Mouse (Mus musculus): ENCODE data around the gene Osbpl6. TPM values are rescaled to one million over a fixed set of nuclear protein-coding genes. Genes with fewer than 3 reads are reported as not detected.
A peak's percentile ranks its signal among the peaks of the same experiment; 100 is the strongest.

The Osbpl6 gene
- polyA plus RNA-seq, 1 experiment from 2014 or later = 24.6 TPM

GRCm38 (mm10) chr2:76386531-76386930 lies 19.8 kb upstream of the Osbpl6 start:
- Histone ChIP-seq H3K9ac (replicated peaks) (no peak overlapping the region), H3K4me2 (replicated peaks) (no peak overlapping the region), H3K27me3 (no peaks in the 10 kb centered on the region), H3K4me3 (no peak overlapping the region), H3K4me1 (no peaks in the 10 kb centered on the region), H3K36me3 (peaks cover 23% of the 10 kb centered on the region), H3K9me3 (no peaks in the 10 kb centered on the region), H3K27ac (replicated peaks) (no peak overlapping the region)
- no peak for ATAC-seq (replicated peaks)

- no peak for ATAC-seq (replicated peaks)
- H3K9me3 ChIP-seq = no peaks in the 10 kb centered on the region
These were observed 6.1 kb upstream of the Osbpl6 start for GRCm38 (mm10) chr2:76400178-76400577.

GRCm38 (mm10) chr2:76405596-76406150 lies 635 bp upstream of the Osbpl6 start:
- peak overlapping the region; percentile 89 for H3K4me2 ChIP-seq (replicated peaks)
- peak overlapping the region; percentile 99 for H3K4me3 ChIP-seq
- H3K27me3 ChIP-seq = no peaks in the 10 kb centered on the region
- H3K4me1 ChIP-seq = peaks cover 17% of the 10 kb centered on the region
- peak overlapping the region; percentile 84 for H3K27ac ChIP-seq (replicated peaks)
- peak overlapping the region; percentile 93 for H3K9ac ChIP-seq (replicated peaks)
- ATAC-seq (replicated peaks) = peak; percentile 56
- under 1% methylated on average over 15 of the region's 15 CpGs for WGBS
- H3K36me3 ChIP-seq = no peaks in the 10 kb centered on the region
- H3K9me3 ChIP-seq = no peaks in the 10 kb centered on the region

More at GRCm38 (mm10) chr2:76400178-76400577, 6.1 kb upstream of the Osbpl6 start:
- Histone ChIP-seq H3K27ac (replicated peaks) (no peak overlapping the region), H3K27me3 (no peaks in the 10 kb centered on the region), H3K4me1 (peaks cover 5% of the 10 kb centered on the region), H3K4me2 (replicated peaks) (no peak overlapping the region), H3K4me3 (no peak overlapping the region), H3K9ac (replicated peaks) (no peak overlapping the region), H3K36me3 (no peaks in the 10 kb centered on the region)

GRCm38 (mm10) chr2:76406937-76407441 lies 681 bp downstream of the Osbpl6 start:
- Histone ChIP-seq H3K9ac (replicated peaks) (peak overlapping the region; percentile 93), H3K4me3 (peak overlapping the region; percentile 99), H3K9me3 (no peaks in the 10 kb centered on the region), H3K4me2 (replicated peaks) (peak overlapping the region; percentile 89), H3K27me3 (no peaks in the 10 kb centered on the region), H3K27ac (replicated peaks) (peak overlapping the region; percentile 84), H3K4me1 (peaks cover 17% of the 10 kb centered on the region), H3K36me3 (no peaks in the 10 kb centered on the region)
- WGBS = under 1% methylated on average over 49 of the region's 49 CpGs
- ATAC-seq (replicated peaks) = peak; percentile 59

GRCm38 (mm10) chr2:76409526-76409925 lies 3.2 kb downstream of the Osbpl6 start:
- Histone ChIP-seq H3K9me3 (no peaks in the 10 kb centered on the region), H3K4me1 (peaks cover 17% of the 10 kb centered on the region), H3K9ac (replicated peaks) (no peak overlapping the region), H3K36me3 (no peaks in the 10 kb centered on the region), H3K27ac (replicated peaks) (no peak overlapping the region), H3K4me3 (no peak overlapping the region), H3K27me3 (no peaks in the 10 kb centered on the region), H3K4me2 (replicated peaks) (no peak overlapping the region)
- no peak for ATAC-seq (replicated peaks)
- 91% methylated on average over 1 of the region's 1 CpGs for WGBS

GRCm38 (mm10) chr2:76409986-76410385 lies 3.7 kb downstream of the Osbpl6 start:
- Histone ChIP-seq H3K36me3 (no peaks in the 10 kb centered on the region), H3K4me3 (no peak overlapping the region), H3K27ac (replicated peaks) (no peak overlapping the region), H3K9ac (replicated peaks) (no peak overlapping the region), H3K9me3 (no peaks in the 10 kb centered on the region), H3K27me3 (no peaks in the 10 kb centered on the region), H3K4me2 (replicated peaks) (no peak overlapping the region), H3K4me1 (peaks cover 17% of the 10 kb centered on the region)
- WGBS = 87% methylated on average over 2 of the region's 2 CpGs
- no peak for ATAC-seq (replicated peaks)

- peak; percentile 68 for ATAC-seq (replicated peaks)
- no peak overlapping the region for H3K4me2 ChIP-seq (replicated peaks)
- 60% methylated on average over 2 of the region's 2 CpGs for WGBS
These were observed 6.6 kb downstream of the Osbpl6 start for GRCm38 (mm10) chr2:76412924-76413323.

GRCm38 (mm10) chr2:76417446-76418141 lies 11.3 kb downstream of the Osbpl6 start:
- H3K4me3 ChIP-seq = no peak overlapping the region
- no peak overlapping the region for H3K4me2 ChIP-seq (replicated peaks)
- no peaks in the 10 kb centered on the region for H3K9me3 ChIP-seq
- no peak overlapping the region for H3K9ac ChIP-seq (replicated peaks)
- no peaks in the 10 kb centered on the region for H3K4me1 ChIP-seq
- no peak for ATAC-seq (replicated peaks)
- WGBS = 96% methylated on average over 14 of the region's 14 CpGs
- no peaks in the 10 kb centered on the region for H3K36me3 ChIP-seq
- H3K27ac ChIP-seq (replicated peaks) = no peak overlapping the region
- H3K27me3 ChIP-seq = no peaks in the 10 kb centered on the region

More at GRCm38 (mm10) chr2:76412924-76413323, 6.6 kb downstream of the Osbpl6 start:
- no peaks in the 10 kb centered on the region for H3K36me3 ChIP-seq
- no peaks in the 10 kb centered on the region for H3K9me3 ChIP-seq
- peaks cover 3% of the 10 kb centered on the region; the same call in 1 of the 2 replicates for H3K4me1 ChIP-seq
- H3K27ac ChIP-seq (replicated peaks) = no peak overlapping the region
- no peak overlapping the region for H3K9ac ChIP-seq (replicated peaks)
- H3K4me3 ChIP-seq = no peak overlapping the region
- H3K27me3 ChIP-seq = no peaks in the 10 kb centered on the region

- no peak overlapping the region for H3K4me3 ChIP-seq
- H3K4me2 ChIP-seq (replicated peaks) = no peak overlapping the region
- no peaks in the 10 kb centered on the region for H3K9me3 ChIP-seq
- no peaks in the 10 kb centered on the region for H3K36me3 ChIP-seq
- no peak overlapping the region for H3K27ac ChIP-seq (replicated peaks)
- H3K4me1 ChIP-seq = no peaks in the 10 kb centered on the region
- 95% methylated on average over 3 of the region's 3 CpGs for WGBS
- H3K9ac ChIP-seq (replicated peaks) = no peak overlapping the region
- ATAC-seq (replicated peaks) = no peak
- H3K27me3 ChIP-seq = no peaks in the 10 kb centered on the region
These were observed 11.8 kb downstream of the Osbpl6 start for GRCm38 (mm10) chr2:76418142-76418518.

GRCm38 (mm10) chr2:76421411-76421924 lies 15.2 kb downstream of the Osbpl6 start:
- H3K27ac ChIP-seq (replicated peaks) = no peak overlapping the region
- no peak overlapping the region for H3K9ac ChIP-seq (replicated peaks)
- no peaks in the 10 kb centered on the region for H3K27me3 ChIP-seq
- H3K4me3 ChIP-seq = no peak overlapping the region
- WGBS = 76% methylated on average over 6 of the region's 6 CpGs
- H3K9me3 ChIP-seq = no peaks in the 10 kb centered on the region
- no peaks in the 10 kb centered on the region for H3K36me3 ChIP-seq
- H3K4me2 ChIP-seq (replicated peaks) = no peak overlapping the region
- ATAC-seq (replicated peaks) = no peak
- H3K4me1 ChIP-seq = no peaks in the 10 kb centered on the region

- Histone ChIP-seq H3K4me1 (peaks cover 10% of the 10 kb centered on the region), H3K4me2 (replicated peaks) (no peak overlapping the region), H3K36me3 (no peaks in the 10 kb centered on the region), H3K27ac (replicated peaks) (no peak overlapping the region), H3K4me3 (no peak overlapping the region), H3K9me3 (no peaks in the 10 kb centered on the region), H3K9ac (replicated peaks) (no peak overlapping the region), H3K27me3 (no peaks in the 10 kb centered on the region)
- 66% methylated on average over 3 of the region's 3 CpGs for WGBS
- no peak for ATAC-seq (replicated peaks)
These were observed 20.5 kb downstream of the Osbpl6 start for GRCm38 (mm10) chr2:76426816-76427215.

- Histone ChIP-seq H3K9me3 (no peaks in the 10 kb centered on the region), H3K27me3 (no peaks in the 10 kb centered on the region), H3K4me2 (replicated peaks) (no peak overlapping the region), H3K4me3 (no peak overlapping the region), H3K27ac (replicated peaks) (no peak overlapping the region), H3K9ac (replicated peaks) (no peak overlapping the region), H3K4me1 (peaks cover 10% of the 10 kb centered on the region), H3K36me3 (no peaks in the 10 kb centered on the region)
- no peak for ATAC-seq (replicated peaks)
- 33% methylated on average over 3 of the region's 3 CpGs for WGBS
These were observed 23.0 kb downstream of the Osbpl6 start for GRCm38 (mm10) chr2:76429318-76429717.
